Mouse (Mus musculus) heart, adult 2 months (tissue): ENCODE measurements at regions not wholly inside any gene's neighbourhood (a gene's known extent, or its start where the extent isn't known, plus 50 kb on each side); places are given as distances from the start of the nearest gene placed in this dataset.

Experiments
- CTCF ChIP-seq: fragments of 200-600 bp; IDR thresholded peaks from 2 replicates; pipeline ENCODE4 v1.8.1; 2022; ENCODE audit warnings: antibody characterized with exemption, mild to moderate bottlenecking, moderate library complexity
- POLR2A ChIP-seq: fragments of 200-500 bp; IDR thresholded peaks from 2 replicates; pipeline ENCODE4 v1.6.1; 2011; ENCODE audit warnings: mild to moderate bottlenecking, low read depth, low read length, control low read depth; ENCODE audit not compliant: insufficient read depth

GRCm38 (mm10) chr13:28442250-28442649, 184.9 kb downstream of the Gm11361 start:
- TF ChIP-seq CTCF (no peak), POLR2A (no peak)
